Mouse (Mus musculus): Measurements from ENCODE around the gene Ubqln4.

DNA sequence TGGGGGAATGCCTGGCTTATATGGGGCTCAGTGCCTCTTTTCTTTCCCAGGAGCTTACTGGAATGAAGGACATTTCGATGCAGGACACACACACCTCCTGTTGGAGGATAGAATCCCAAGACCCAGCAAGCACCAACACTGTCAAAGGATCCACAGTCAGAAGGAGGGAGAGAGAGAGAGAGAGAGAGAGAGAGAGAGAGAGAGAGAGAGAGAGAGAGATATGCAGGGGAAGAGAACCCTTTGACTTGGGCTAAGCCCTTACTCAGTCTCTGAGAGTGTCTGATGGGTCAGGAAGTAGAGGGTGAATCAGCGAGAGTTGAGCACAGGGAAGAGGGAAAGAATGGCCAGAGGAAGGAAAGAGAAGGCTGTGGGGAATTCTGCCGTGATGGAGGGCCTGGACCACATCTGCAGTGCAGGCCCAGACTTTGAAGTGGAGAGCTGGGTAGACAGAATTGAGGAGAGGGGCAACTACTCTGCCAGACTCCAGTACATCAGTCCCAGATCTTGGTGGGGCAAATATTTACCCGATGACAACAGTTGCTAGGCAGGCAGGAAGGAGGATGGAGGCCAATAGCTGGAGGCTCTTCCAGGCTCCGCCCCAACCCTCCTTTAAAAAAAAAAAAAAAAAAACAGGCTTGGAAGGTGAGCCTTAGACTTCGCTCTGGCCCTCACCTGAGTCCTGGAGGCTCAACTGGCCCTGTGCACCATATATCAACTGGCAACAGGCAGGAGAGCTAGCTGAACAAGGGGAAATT is 41.2 kb upstream of the Ubqln4 start:
- TF ChIP-seq CTCF (conservative IDR thresholded peaks at IDR 0.05; ENCODE audit: low read length) (no peak), NANOG (IDR thresholded peaks at IDR 0.05; ENCODE audit: borderline replicate concordance, low read length) (no peak), POU5F1 (IDR thresholded peaks at IDR 0.05; ENCODE audit: borderline replicate concordance, low read length) (no peak)

Data from E14TG2a.4 (cell line).